18 mouse cellular contexts compared by ENCODE assay signal in genomic region chr9:48814881-48815495, GRCm38 (mm10). TPM values are rescaled to one million over a fixed set of nuclear protein-coding genes. Genes with fewer than 3 reads are reported as not detected.
DNase-seq lines count a peak whose midpoint lies in the region; ATAC-seq and TF ChIP-seq lines count a peak whose summit lies in the region.
"Had no signal": no experiment of that assay in that cellular context is flagged by ENCODE, and none has a peak within 500 bp of the region (broad histone marks: within the 10 kb centered on the region; RNA-seq: fewer than 3 reads in every experiment).

No protein-coding gene starts in this region.

- H3K27ac ChIP-seq in forebrain, embryonic 10.5 days = peak overlapping the region; percentile 54; the same call in 1 of the 2 replicates
- H3K27ac ChIP-seq in forebrain, embryonic 15.5 days (replicated peaks) = no peak overlapping the region
- peak overlapping the region; percentile 52 for H3K27ac ChIP-seq in heart, embryonic 16.5 days (ENCODE audit: low read length)
- H3K27ac ChIP-seq in bone marrow, adult 2 months (ENCODE audit: control insufficient read depth, insufficient read depth, low read depth, low read length, poor library complexity) = peak overlapping the region; percentile 67
- H3K27ac ChIP-seq in liver, embryonic 15.5 days (replicated peaks) = peak overlapping the region; percentile 74
- H3K27ac ChIP-seq in intestine, embryonic 16.5 days (ENCODE audit: low read length) = no peak overlapping the region
- H3K27ac ChIP-seq in intestine, embryonic 15.5 days = no peak overlapping the region
- H3K27ac ChIP-seq: hindbrain, postnatal 0 days; limb, embryonic 12.5 days; midbrain, embryonic 15.5 days had no signal

- H3K9me3 ChIP-seq in forebrain, embryonic 10.5 days = no peaks in the 10 kb centered on the region
- no peaks in the 10 kb centered on the region for H3K9me3 ChIP-seq in forebrain, embryonic 15.5 days
- no peaks in the 10 kb centered on the region for H3K9me3 ChIP-seq in heart, embryonic 16.5 days (replicated peaks; ENCODE audit: control insufficient read depth, low read length)
- no peaks in the 10 kb centered on the region for H3K9me3 ChIP-seq in liver, embryonic 15.5 days (replicated peaks)
- no peaks in the 10 kb centered on the region for H3K9me3 ChIP-seq in intestine, embryonic 16.5 days (ENCODE audit: control insufficient read depth, low read length)
- no peaks in the 10 kb centered on the region for H3K9me3 ChIP-seq in intestine, embryonic 15.5 days
- H3K9me3 ChIP-seq: limb, embryonic 12.5 days; midbrain, embryonic 15.5 days had no signal

- no peak for TF ChIP-seq CTCF in bone marrow, adult 2 months (IDR thresholded peaks at IDR 0.05; ENCODE audit: control insufficient read depth, insufficient read depth, low read length)

- H3K27me3 ChIP-seq in forebrain, embryonic 10.5 days (ENCODE audit: poor library complexity, severe bottlenecking) = peaks cover 5% of the 10 kb centered on the region; the same call in 1 of the 2 replicates
- H3K27me3 ChIP-seq in forebrain, embryonic 15.5 days = no peaks in the 10 kb centered on the region
- peaks cover 6% of the 10 kb centered on the region for H3K27me3 ChIP-seq in heart, embryonic 16.5 days (ENCODE audit: control insufficient read depth, insufficient read depth, low read length)
- H3K27me3 ChIP-seq in liver, embryonic 15.5 days = peaks cover 34% of the 10 kb centered on the region
- H3K27me3 ChIP-seq in intestine, embryonic 16.5 days (replicated peaks; ENCODE audit: control insufficient read depth, insufficient read depth, low read length) = no peaks in the 10 kb centered on the region
- peaks cover 4% of the 10 kb centered on the region; the same call in 1 of the 2 replicates for H3K27me3 ChIP-seq in intestine, embryonic 15.5 days (replicated peaks)
- H3K27me3 ChIP-seq: CH12.LX; midbrain, embryonic 15.5 days had no signal

- intact Hi-C loops in heart, postnatal 14 days (cut with DNase I) = no loop called here

- no peak overlapping the region for H3K4me2 ChIP-seq in forebrain, embryonic 15.5 days (replicated peaks)
- H3K4me2 ChIP-seq in heart, embryonic 16.5 days (ENCODE audit: low read depth, low read length) = peak overlapping the region; percentile 47; the same call in 1 of the 2 replicates
- H3K4me2 ChIP-seq in liver, embryonic 15.5 days = peak overlapping the region; percentile 65
- no peak overlapping the region for H3K4me2 ChIP-seq in intestine, embryonic 16.5 days (ENCODE audit: low read depth, low read length)
- no peak overlapping the region for H3K4me2 ChIP-seq in intestine, embryonic 15.5 days (replicated peaks)
- H3K4me2 ChIP-seq: limb, embryonic 12.5 days; midbrain, embryonic 15.5 days had no signal

- peaks cover 42% of the 10 kb centered on the region for H3K4me1 ChIP-seq in forebrain, embryonic 10.5 days
- H3K4me1 ChIP-seq in forebrain, embryonic 15.5 days = peaks cover 3% of the 10 kb centered on the region
- peaks cover 28% of the 10 kb centered on the region for H3K4me1 ChIP-seq in heart, embryonic 16.5 days (ENCODE audit: control insufficient read depth, insufficient read depth, low read length)
- H3K4me1 ChIP-seq in bone marrow, adult 2 months (ENCODE audit: control insufficient read depth, insufficient read depth, low read length) = peaks cover 4% of the 10 kb centered on the region
- H3K4me1 ChIP-seq in liver, embryonic 15.5 days (replicated peaks) = peaks cover 60% of the 10 kb centered on the region
- H3K4me1 ChIP-seq in intestine, embryonic 16.5 days (ENCODE audit: control insufficient read depth, insufficient read depth, low read length) = 0 out of 2 replicates have a peak, but pooled peaks cover 5% of the 10 kb centered on the region
- 0 out of 2 replicates have a peak, but pooled peaks cover 5% of the 10 kb centered on the region for H3K4me1 ChIP-seq in intestine, embryonic 15.5 days (replicated peaks)
- H3K4me1 ChIP-seq: midbrain, embryonic 15.5 days had no signal

- DNase-seq in forebrain, embryonic 10.5 days (ENCODE audit: extremely low spot score, low spot score) = no peak
- DNase-seq in heart, postnatal 14 days = no peak
- DNase-seq: adrenal gland, postnatal 25 days; gastrocnemius, postnatal 36 days; kidney, adult 8-10 months; right cerebral cortex, postnatal 25 days; thymus, postnatal 36 days had no signal

- no peak for TF ChIP-seq POLR2A in bone marrow, adult 2 months (IDR thresholded peaks at IDR 0.05; ENCODE audit: borderline replicate concordance, control insufficient read depth, low read depth, low read length)

- peaks cover 34% of the 10 kb centered on the region for H3K36me3 ChIP-seq in forebrain, embryonic 10.5 days (replicated peaks)
- H3K36me3 ChIP-seq in forebrain, embryonic 15.5 days = no peaks in the 10 kb centered on the region
- no peaks in the 10 kb centered on the region for H3K36me3 ChIP-seq in heart, embryonic 16.5 days (ENCODE audit: control insufficient read depth, insufficient read depth)
- H3K36me3 ChIP-seq in liver, embryonic 15.5 days (replicated peaks) = no peaks in the 10 kb centered on the region
- no peaks in the 10 kb centered on the region for H3K36me3 ChIP-seq in intestine, embryonic 16.5 days (ENCODE audit: control insufficient read depth, insufficient read depth, low read length)
- H3K36me3 ChIP-seq in intestine, embryonic 15.5 days = no peaks in the 10 kb centered on the region
- H3K36me3 ChIP-seq: limb, embryonic 12.5 days; midbrain, embryonic 15.5 days had no signal

- H3K4me3 ChIP-seq in forebrain, embryonic 10.5 days = no peak overlapping the region
- no peak overlapping the region for H3K4me3 ChIP-seq in forebrain, embryonic 15.5 days
- H3K4me3 ChIP-seq in heart, embryonic 16.5 days (ENCODE audit: low read length) = no peak overlapping the region
- no peak overlapping the region for H3K4me3 ChIP-seq in bone marrow, adult 2 months (replicated peaks; ENCODE audit: control insufficient read depth, low read depth, low read length)
- H3K4me3 ChIP-seq in liver, embryonic 15.5 days (replicated peaks) = peak overlapping the region; percentile 12
- no peak overlapping the region for H3K4me3 ChIP-seq in intestine, embryonic 16.5 days (ENCODE audit: low read length)
- H3K4me3 ChIP-seq in intestine, embryonic 15.5 days (replicated peaks) = no peak overlapping the region
- H3K4me3 ChIP-seq: limb, embryonic 12.5 days; midbrain, embryonic 15.5 days had no signal

- ATAC-seq in forebrain, embryonic 15.5 days (replicated peaks) = no peak
- no peak for ATAC-seq in heart, embryonic 16.5 days (replicated peaks; ENCODE audit: extremely low read depth, insufficient read depth, low FRiP score)
- peak; percentile 28 for ATAC-seq in liver, embryonic 15.5 days (ENCODE audit: insufficient read depth)
- ATAC-seq in intestine, embryonic 16.5 days = no peak
- no peak for ATAC-seq in intestine, embryonic 15.5 days
- ATAC-seq: activated CD4-positive, CD25-positive, alpha-beta regulatory T cell, adult 4 months; midbrain, embryonic 15.5 days had no signal

- H3K9ac ChIP-seq in forebrain, embryonic 15.5 days (replicated peaks) = no peak overlapping the region
- H3K9ac ChIP-seq in heart, embryonic 16.5 days (ENCODE audit: low read length) = peak overlapping the region; percentile 56
- H3K9ac ChIP-seq in liver, embryonic 15.5 days = no peak overlapping the region
- H3K9ac ChIP-seq in intestine, embryonic 16.5 days (ENCODE audit: low read depth, low read length) = no peak overlapping the region
- no peak overlapping the region for H3K9ac ChIP-seq in intestine, embryonic 15.5 days
- H3K9ac ChIP-seq: limb, embryonic 12.5 days; midbrain, embryonic 15.5 days had no signal

- WGBS in forebrain, embryonic 10.5 days = 89% methylated on average over 12 of the region's 12 CpGs
- WGBS in forebrain, embryonic 15.5 days = 89% methylated on average over 12 of the region's 12 CpGs
- 68% methylated on average over 12 of the region's 12 CpGs for WGBS in heart, embryonic 16.5 days
- 31% methylated on average over 12 of the region's 12 CpGs for WGBS in bone marrow, adult 2 months
- WGBS in liver, embryonic 15.5 days (ENCODE audit: insufficient replicate concordance) = 24% methylated on average over 12 of the region's 12 CpGs
- WGBS in intestine, embryonic 16.5 days = 85% methylated on average over 12 of the region's 12 CpGs
- WGBS in intestine, embryonic 15.5 days = 84% methylated on average over 12 of the region's 12 CpGs

RNA-seq across cellular contexts. Expression of gene Zbtb16, which starts 21.0 kb away (rescaled TPM):
- polyA plus RNA-seq in forebrain, embryonic 10.5 days (2016; fragmentation: Nextera tagmentation; extraction: Ambion mirVana) = 27.0 and 29.1 TPM in 2 replicates
- 5.2 and 5.7 TPM in 2 replicates for polyA plus RNA-seq in forebrain, embryonic 15.5 days (2015; fragmentation: Nextera tagmentation; extraction: Ambion mirVana)
- polyA plus RNA-seq in heart, embryonic 16.5 days (2015; fragmentation: Nextera tagmentation; extraction: Ambion mirVana) = 10.4 and 10.5 TPM in 2 replicates
- 100 to 1,000 TPM; 144 to 166 TPM for total RNA-seq in heart, postnatal 14 days (2021)
- polyA plus RNA-seq in bone marrow, adult 2 months (2011; ENCODE audit: insufficient read depth, insufficient read length, low replicate concordance, missing spikeins) = 4.2 and 7.5 TPM in 2 replicates
- polyA plus RNA-seq in liver, embryonic 15.5 days (2015; fragmentation: Nextera tagmentation; extraction: Ambion mirVana) = 0.54 and 0.98 TPM in 2 replicates
- polyA plus RNA-seq in intestine, embryonic 16.5 days (2015; fragmentation: Nextera tagmentation; extraction: Ambion mirVana) = 1.9 and 2.4 TPM in 2 replicates
- polyA plus RNA-seq in intestine, embryonic 15.5 days (2015; fragmentation: Nextera tagmentation; extraction: Ambion mirVana) = 2.0 and 2.4 TPM in 2 replicates
- polyA plus RNA-seq: activated CD4-positive, CD25-positive, alpha-beta regulatory T cell, adult 4 months had no signal

Comparison
In these comparisons a context has a peak if more than half of its experiments do, and no peak if none do; other contexts are left out.
1. H3K27ac ChIP-seq: peak in forebrain, embryonic 10.5 days (single experiment), heart, embryonic 16.5 days (single experiment), bone marrow, adult 2 months (single experiment) and liver, embryonic 15.5 days (single experiment); none in forebrain, embryonic 15.5 days (single experiment), intestine, embryonic 16.5 days (single experiment) and intestine, embryonic 15.5 days (single experiment).
2. H3K4me2 ChIP-seq: peak in heart, embryonic 16.5 days (single experiment) and liver, embryonic 15.5 days (single experiment); none in forebrain, embryonic 15.5 days (single experiment), intestine, embryonic 16.5 days (single experiment) and intestine, embryonic 15.5 days (single experiment).